Mouse (Mus musculus): Measurements from ENCODE around the gene Cd209a. TPM values are rescaled to one million over a fixed set of nuclear protein-coding genes. Genes with fewer than 3 reads are reported as not detected.

The Cd209a gene
- polyA plus RNA-seq, 1 experiment, result not detected

DNA sequence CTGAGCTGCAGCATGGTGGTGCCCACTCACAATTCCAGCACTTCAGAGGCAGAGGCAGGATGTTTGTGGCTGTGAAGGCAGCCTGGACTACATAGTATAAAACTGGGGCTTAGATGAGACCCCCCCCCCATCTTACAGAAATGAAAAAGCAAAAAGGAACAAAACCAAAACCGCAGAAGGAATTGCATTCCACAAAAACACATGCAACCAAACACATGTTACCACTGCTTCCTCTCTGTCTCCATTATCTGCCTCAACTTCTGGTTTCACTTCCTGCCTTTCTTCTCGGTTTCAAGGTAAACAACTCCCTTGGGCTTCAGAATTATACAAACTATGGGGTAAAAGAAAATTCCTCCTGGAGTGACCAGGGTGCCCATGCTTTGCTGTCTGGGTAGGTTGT lies 37.1 kb downstream of the Cd209a start:
- Histone ChIP-seq H3ac (ENCODE audit: control insufficient read depth, insufficient read length) (no peak overlapping the region), H3K4me3 (no peak overlapping the region), H3K79me2 (ENCODE audit: control insufficient read depth, insufficient read depth) (no peaks in the 10 kb centered on the region), H3K36me3 (ENCODE audit: control insufficient read depth, insufficient read depth) (no peaks in the 10 kb centered on the region), H3K27me3 (ENCODE audit: control insufficient read depth, insufficient read depth, insufficient read length) (no peaks in the 10 kb centered on the region), H3K4me2 (ENCODE audit: low read depth) (no peak overlapping the region)
- TF ChIP-seq MYOG (IDR thresholded peaks at IDR 0.05; ENCODE audit: control insufficient read depth in 1 of 3, insufficient read depth in 1 of 3, insufficient read length in 2 of 3, low read depth in 2 of 3) (no peak), USF1 (IDR thresholded peaks at IDR 0.05; ENCODE audit: low read depth) (no peak), TCF3 (IDR thresholded peaks at IDR 0.05; ENCODE audit: insufficient read length, low read depth) (no peak), MYOD1 (IDR thresholded peaks at IDR 0.05; ENCODE audit: control insufficient read depth in 1 of 3, insufficient read length in 2 of 3, low read depth in 2 of 3) (no peak), TCF12 (IDR thresholded peaks at IDR 0.05; ENCODE audit: insufficient read depth, poor library complexity, severe bottlenecking) (no peak), SRF (IDR thresholded peaks at IDR 0.05; ENCODE audit: control insufficient read depth, insufficient read length, low read depth) (no peak), CEBPB (IDR thresholded peaks at IDR 0.05; ENCODE audit: insufficient read depth, poor library complexity, severe bottlenecking) (no peak), POLR2A (IDR thresholded peaks at IDR 0.05; ENCODE audit: insufficient read length, low read depth) (no peak), E2F4 (IDR thresholded peaks at IDR 0.05; ENCODE audit: insufficient read depth) (no peak), POLR2AphosphoS2 (IDR thresholded peaks at IDR 0.05; ENCODE audit: insufficient read length, low read depth) (no peak), REST (IDR thresholded peaks at IDR 0.05; ENCODE audit: insufficient read depth, insufficient read length) (no peak), MAX (IDR thresholded peaks at IDR 0.05; ENCODE audit: low read depth) (no peak)

DNA sequence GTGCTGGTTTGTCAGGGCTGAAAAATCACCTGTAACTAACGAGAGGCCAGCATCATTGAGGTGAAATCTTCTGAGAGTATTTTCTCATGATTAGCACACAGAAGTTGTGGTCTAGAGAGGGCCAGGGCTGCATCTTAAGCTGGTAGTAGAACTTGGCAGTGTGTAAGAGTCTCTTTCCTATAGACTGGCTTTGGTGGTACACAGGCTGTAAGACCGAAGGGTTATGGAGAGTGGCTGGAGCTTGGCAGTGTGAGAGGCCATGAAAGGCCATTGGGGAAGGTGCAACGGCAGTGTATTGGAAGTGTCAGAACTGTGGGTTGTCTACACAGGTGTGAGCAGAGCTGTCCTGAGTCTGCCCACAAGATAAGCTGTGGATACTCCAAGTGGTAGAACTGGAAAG lies 38.5 kb downstream of the Cd209a start:
- no peak overlapping the region for H3ac ChIP-seq (ENCODE audit: control insufficient read depth, insufficient read length)
- no peak for TF ChIP-seq SRF (IDR thresholded peaks at IDR 0.05; ENCODE audit: control insufficient read depth, insufficient read length, low read depth)
- TF ChIP-seq REST (IDR thresholded peaks at IDR 0.05; ENCODE audit: insufficient read depth, insufficient read length), result no peak
- TF ChIP-seq MYOG (IDR thresholded peaks at IDR 0.05; ENCODE audit: control insufficient read depth in 1 of 3, insufficient read depth in 1 of 3, insufficient read length in 2 of 3, low read depth in 2 of 3), result no peak
- no peak for TF ChIP-seq E2F4 (IDR thresholded peaks at IDR 0.05; ENCODE audit: insufficient read depth)
- TF ChIP-seq POLR2AphosphoS2 (IDR thresholded peaks at IDR 0.05; ENCODE audit: insufficient read length, low read depth), result no peak
- TF ChIP-seq MYOD1 (IDR thresholded peaks at IDR 0.05; ENCODE audit: control insufficient read depth in 1 of 3, insufficient read length in 2 of 3, low read depth in 2 of 3), result no peak
- no peak for TF ChIP-seq POLR2A (IDR thresholded peaks at IDR 0.05; ENCODE audit: insufficient read length, low read depth)
- TF ChIP-seq USF1 (IDR thresholded peaks at IDR 0.05; ENCODE audit: low read depth), result no peak
- no peak for TF ChIP-seq MAX (IDR thresholded peaks at IDR 0.05; ENCODE audit: low read depth)
- TF ChIP-seq TCF3 (IDR thresholded peaks at IDR 0.05; ENCODE audit: insufficient read length, low read depth), result no peak
- no peak for TF ChIP-seq CEBPB (IDR thresholded peaks at IDR 0.05; ENCODE audit: insufficient read depth, poor library complexity, severe bottlenecking)
- TF ChIP-seq TCF12 (IDR thresholded peaks at IDR 0.05; ENCODE audit: insufficient read depth, poor library complexity, severe bottlenecking), result no peak

DNA sequence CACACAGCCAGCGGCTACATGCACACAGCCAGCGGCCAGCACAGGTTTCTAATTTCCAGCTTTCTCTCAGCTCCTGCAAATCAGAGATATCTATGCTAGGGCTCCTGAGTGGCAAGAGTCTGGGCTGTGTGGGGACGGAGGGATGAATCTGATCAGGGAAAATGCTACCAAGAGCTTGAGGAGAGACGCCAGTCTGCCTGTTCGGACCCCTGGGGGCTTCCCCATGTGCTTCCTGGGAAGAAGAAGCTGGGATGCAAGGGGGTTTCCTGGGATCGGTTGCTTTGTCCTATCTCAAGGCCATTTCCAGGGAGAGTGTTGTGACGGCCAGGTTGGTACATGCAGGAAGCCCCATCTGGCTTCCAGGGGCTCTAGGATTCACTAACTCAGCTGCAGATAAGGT lies 41.2 kb downstream of the Cd209a start:
- Histone ChIP-seq H3K79me2 (ENCODE audit: control insufficient read depth, insufficient read depth) (no peaks in the 10 kb centered on the region), H3K36me3 (ENCODE audit: control insufficient read depth, insufficient read depth) (no peaks in the 10 kb centered on the region), H3K4me2 (ENCODE audit: low read depth) (no peak overlapping the region), H3K27me3 (ENCODE audit: control insufficient read depth, insufficient read depth, insufficient read length) (no peaks in the 10 kb centered on the region), H3K4me3 (no peak overlapping the region), H3ac (ENCODE audit: control insufficient read depth, insufficient read length) (no peak overlapping the region)
- no peak for TF ChIP-seq MAX (IDR thresholded peaks at IDR 0.05; ENCODE audit: low read depth)
- TF ChIP-seq SRF (IDR thresholded peaks at IDR 0.05; ENCODE audit: control insufficient read depth, insufficient read length, low read depth), result no peak
- TF ChIP-seq POLR2AphosphoS2 (IDR thresholded peaks at IDR 0.05; ENCODE audit: insufficient read length, low read depth), result no peak
- TF ChIP-seq MYOD1 (IDR thresholded peaks at IDR 0.05; ENCODE audit: control insufficient read depth in 1 of 3, insufficient read length in 2 of 3, low read depth in 2 of 3), result no peak
- TF ChIP-seq CEBPB (IDR thresholded peaks at IDR 0.05; ENCODE audit: insufficient read depth, poor library complexity, severe bottlenecking), result no peak
- TF ChIP-seq E2F4 (IDR thresholded peaks at IDR 0.05; ENCODE audit: insufficient read depth), result no peak

More for the DNA sequence above, 38.5 kb downstream of the Cd209a start:
- H3K27me3 ChIP-seq (ENCODE audit: control insufficient read depth, insufficient read depth, insufficient read length), result no peaks in the 10 kb centered on the region
- no peaks in the 10 kb centered on the region for H3K79me2 ChIP-seq (ENCODE audit: control insufficient read depth, insufficient read depth)
- H3K36me3 ChIP-seq (ENCODE audit: control insufficient read depth, insufficient read depth), result no peaks in the 10 kb centered on the region
- no peak overlapping the region for H3K4me2 ChIP-seq (ENCODE audit: low read depth)
- no peak overlapping the region for H3K4me3 ChIP-seq

DNA sequence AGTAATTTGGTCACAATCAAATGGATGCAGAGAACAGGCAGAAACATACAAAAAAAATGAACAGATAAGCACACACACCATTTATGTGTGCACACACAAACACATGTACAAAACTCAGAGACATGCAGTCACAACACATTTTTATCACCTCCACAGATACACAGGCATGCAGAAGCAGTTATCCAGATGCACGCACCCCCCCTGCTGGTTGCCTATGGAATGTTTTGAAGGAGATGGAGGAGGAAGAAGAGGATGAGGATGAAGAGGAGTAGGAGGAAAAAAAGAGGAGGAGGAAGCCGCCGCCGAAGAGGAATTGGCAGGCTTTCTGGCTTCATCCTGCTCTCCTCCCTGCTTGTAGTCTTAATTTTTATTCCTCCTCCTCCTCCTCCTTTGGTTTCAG lies 43.1 kb downstream of the Cd209a start:
- Histone ChIP-seq H3K4me3 (no peak overlapping the region), H3K36me3 (ENCODE audit: control insufficient read depth, insufficient read depth) (no peaks in the 10 kb centered on the region), H3ac (ENCODE audit: control insufficient read depth, insufficient read length) (no peak overlapping the region), H3K4me2 (ENCODE audit: low read depth) (no peak overlapping the region), H3K27me3 (ENCODE audit: control insufficient read depth, insufficient read depth, insufficient read length) (no peaks in the 10 kb centered on the region), H3K79me2 (ENCODE audit: control insufficient read depth, insufficient read depth) (no peaks in the 10 kb centered on the region)
- TF ChIP-seq MYOD1 (IDR thresholded peaks at IDR 0.05; ENCODE audit: control insufficient read depth in 1 of 3, insufficient read length in 2 of 3, low read depth in 2 of 3) (no peak), REST (IDR thresholded peaks at IDR 0.05; ENCODE audit: insufficient read depth, insufficient read length) (no peak), CEBPB (IDR thresholded peaks at IDR 0.05; ENCODE audit: insufficient read depth, poor library complexity, severe bottlenecking) (no peak)

DNA sequence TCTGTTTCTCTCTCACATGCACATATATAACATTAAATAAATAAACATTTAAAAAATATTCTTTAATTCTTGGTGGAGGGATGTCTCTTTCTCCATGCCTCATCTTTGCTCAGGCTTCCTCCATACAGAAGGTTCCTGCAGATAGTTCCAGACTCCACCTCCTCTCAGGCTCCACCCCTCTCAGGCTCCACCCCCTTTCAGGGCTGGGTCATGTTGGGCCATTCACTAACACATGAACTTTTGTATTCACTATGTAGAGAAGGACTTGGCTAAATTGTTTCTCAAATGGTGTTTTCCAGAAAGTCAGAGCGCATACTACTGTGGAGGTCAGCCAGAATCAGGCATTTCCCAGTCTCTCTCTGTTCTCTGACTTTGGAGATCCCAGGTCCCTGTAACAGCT lies 47.3 kb downstream of the Cd209a start:
- H3K4me3 ChIP-seq, result no peak overlapping the region
- no peak overlapping the region for H3K4me2 ChIP-seq (ENCODE audit: low read depth)
- no peaks in the 10 kb centered on the region for H3K27me3 ChIP-seq (ENCODE audit: control insufficient read depth, insufficient read depth, insufficient read length)
- H3K36me3 ChIP-seq (ENCODE audit: control insufficient read depth, insufficient read depth), result no peaks in the 10 kb centered on the region
- no peaks in the 10 kb centered on the region for H3K79me2 ChIP-seq (ENCODE audit: control insufficient read depth, insufficient read depth)
- H3ac ChIP-seq (ENCODE audit: control insufficient read depth, insufficient read length), result no peak overlapping the region
- TF ChIP-seq USF1 (IDR thresholded peaks at IDR 0.05; ENCODE audit: low read depth) (no peak), TCF3 (IDR thresholded peaks at IDR 0.05; ENCODE audit: insufficient read length, low read depth) (no peak), TCF12 (IDR thresholded peaks at IDR 0.05; ENCODE audit: insufficient read depth, poor library complexity, severe bottlenecking) (no peak), MYOD1 (IDR thresholded peaks at IDR 0.05; ENCODE audit: control insufficient read depth in 1 of 3, insufficient read length in 2 of 3, low read depth in 2 of 3) (no peak), MYOG (IDR thresholded peaks at IDR 0.05; ENCODE audit: control insufficient read depth in 1 of 3, insufficient read depth in 1 of 3, insufficient read length in 2 of 3, low read depth in 2 of 3) (no peak), E2F4 (IDR thresholded peaks at IDR 0.05; ENCODE audit: insufficient read depth) (no peak), SRF (IDR thresholded peaks at IDR 0.05; ENCODE audit: control insufficient read depth, insufficient read length, low read depth) (no peak), MAX (IDR thresholded peaks at IDR 0.05; ENCODE audit: low read depth) (no peak), POLR2A (IDR thresholded peaks at IDR 0.05; ENCODE audit: insufficient read length, low read depth) (no peak), CEBPB (IDR thresholded peaks at IDR 0.05; ENCODE audit: insufficient read depth, poor library complexity, severe bottlenecking) (no peak), POLR2AphosphoS2 (IDR thresholded peaks at IDR 0.05; ENCODE audit: insufficient read length, low read depth) (no peak), REST (IDR thresholded peaks at IDR 0.05; ENCODE audit: insufficient read depth, insufficient read length) (no peak)

Data from myocyte (in vitro differentiated cells).